Mouse (Mus musculus): ENCODE results near the gene Gstp3.
A peak's percentile ranks its signal among the peaks of the same experiment; 100 is the strongest.
"Not testable (repeated sequence)": the region's sequence is repeated elsewhere in the genome, so short reads cannot be mapped to it uniquely, and the experiment has no call there.

The Gstp3 gene

GRCm38 (mm10) chr19:4060899-4061465 lies 1.6 kb upstream of the Gstp3 start:
- no peak for DNase-seq (ENCODE audit: low spot score)

- DNase-seq (ENCODE audit: low spot score): not testable (repeated sequence)
These were observed 902 bp upstream of the Gstp3 start for GRCm38 (mm10) chr19:4060044-4060898.

DNA sequence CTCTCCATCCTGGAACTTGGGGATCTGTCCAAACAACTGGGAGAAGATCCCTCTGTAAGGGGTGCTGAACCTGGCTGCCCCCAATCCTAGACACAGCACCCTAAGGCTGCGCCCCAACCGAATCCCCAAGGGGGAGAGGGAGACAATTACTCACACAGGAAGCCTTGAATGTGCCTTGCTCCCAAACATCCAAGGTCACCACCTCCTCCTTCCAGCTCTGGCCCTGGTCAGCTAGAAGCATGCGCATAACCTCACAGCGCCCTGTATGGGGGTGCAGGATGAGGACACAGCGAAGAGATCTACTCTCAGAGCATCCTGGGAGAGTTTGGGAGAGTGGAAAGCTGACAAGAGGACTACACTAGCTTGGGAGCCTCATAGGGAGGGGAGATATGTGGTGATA lies 788 bp downstream of the Gstp3 start:
- DNase-seq (ENCODE audit: low spot score): no peak

DNA sequence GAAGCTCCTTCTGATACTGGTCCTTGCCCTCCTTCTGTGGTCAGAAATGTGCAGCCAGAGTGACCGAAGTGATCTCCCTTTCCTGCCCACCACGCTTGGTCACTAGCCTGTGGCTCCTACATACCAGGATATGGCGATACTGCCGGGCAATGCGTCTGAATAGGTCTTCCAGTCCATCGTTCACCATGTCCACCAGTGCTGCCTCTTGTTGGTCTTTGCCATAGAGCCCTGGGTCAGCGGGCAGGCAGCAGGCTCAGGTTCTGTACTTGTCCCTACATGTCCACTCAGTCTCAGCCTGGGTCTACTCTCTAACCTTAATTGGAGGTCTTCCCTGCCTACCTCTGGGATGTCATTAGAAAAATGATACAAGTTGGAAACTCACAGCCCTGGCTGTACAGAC lies 1.4 kb downstream of the Gstp3 start:
- no peak for DNase-seq (ENCODE audit: low spot score)

DNA sequence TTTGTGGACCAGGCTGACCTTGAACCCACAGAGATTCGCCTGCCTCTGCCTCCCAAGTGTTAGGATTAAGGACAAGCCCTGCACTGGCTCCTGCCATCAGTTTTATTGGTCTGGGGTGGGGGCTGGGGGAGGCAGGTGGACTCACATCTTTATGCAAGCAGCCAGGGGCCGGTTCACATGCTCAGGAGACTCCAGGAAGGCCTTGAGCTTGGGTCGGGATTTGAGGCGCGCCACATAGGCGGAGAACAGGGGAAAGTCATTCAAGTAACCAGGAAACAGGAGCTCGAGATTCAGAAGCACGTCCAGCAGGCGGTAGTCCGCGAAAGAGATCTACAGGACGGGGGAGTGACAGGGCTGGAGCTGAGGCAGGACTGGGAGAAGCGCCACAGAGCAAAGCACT lies 2.0 kb downstream of the Gstp3 start:
- no peak for DNase-seq (ENCODE audit: low spot score)

- DNase-seq (ENCODE audit: low spot score): no peak
These were observed 2.6 kb downstream of the Gstp3 start for GRCm38 (mm10) chr19:4056727-4057126.

GRCm38 (mm10) chr19:4055947-4056693 lies 3.2 kb downstream of the Gstp3 start:
- DNase-seq (ENCODE audit: low spot score): no peak

- no peak for DNase-seq (ENCODE audit: low spot score)
These were observed 4.0 kb downstream of the Gstp3 start for GRCm38 (mm10) chr19:4055216-4055946.

DNA sequence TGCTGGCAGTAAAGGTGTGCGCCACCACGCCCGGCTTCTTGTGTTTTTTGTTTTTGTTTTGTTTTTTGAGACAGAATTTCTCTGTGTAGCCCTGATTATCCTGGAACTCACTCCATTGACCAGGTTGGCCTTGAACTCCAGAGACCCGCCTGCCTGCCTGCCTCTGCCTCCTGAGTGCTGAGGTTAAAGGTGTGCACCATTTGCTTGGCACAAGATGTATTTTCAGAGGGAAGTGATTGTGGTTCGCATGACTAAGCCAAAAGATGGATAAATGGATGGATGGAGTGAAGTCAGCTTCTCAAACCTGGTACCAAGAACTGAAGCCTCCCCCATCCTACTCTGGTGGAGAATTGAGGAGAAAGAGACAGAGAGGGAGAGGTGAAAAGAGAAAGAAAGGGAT lies 4.8 kb downstream of the Gstp3 start:
- no peak for DNase-seq (ENCODE audit: low spot score)

DNA sequence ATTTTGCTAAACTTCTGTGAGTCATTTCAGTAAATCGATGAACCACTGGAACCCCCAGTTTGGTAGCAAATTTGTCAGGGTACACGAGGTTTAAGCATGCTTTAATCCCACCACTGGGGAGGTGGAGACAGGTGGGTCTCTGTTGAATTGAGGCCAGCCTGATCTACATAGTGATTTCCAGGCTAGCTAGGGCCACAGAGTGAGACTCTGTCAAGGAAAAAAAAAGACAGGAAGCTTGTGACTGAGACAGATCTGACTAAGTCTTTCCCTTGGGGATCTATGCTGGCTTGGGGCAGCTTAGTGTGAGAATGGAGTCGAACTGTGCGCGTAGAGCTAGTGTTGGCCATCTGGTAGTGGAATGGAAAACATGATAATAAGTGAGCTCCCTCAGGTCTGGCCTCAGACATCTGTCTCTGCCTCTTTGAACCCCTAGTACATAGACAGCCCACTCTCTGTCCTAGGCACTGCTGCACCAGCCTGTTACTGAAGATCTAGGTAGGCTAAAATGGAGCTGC lies 6.8 kb downstream of the Gstp3 start:
- no peak for DNase-seq (ENCODE audit: low spot score)

- DNase-seq (ENCODE audit: low spot score): peak; percentile 66
These were observed 7.4 kb downstream of the Gstp3 start for GRCm38 (mm10) chr19:4051741-4052515.

- no peak for DNase-seq (ENCODE audit: low spot score)
These were observed 8.4 kb downstream of the Gstp3 start for GRCm38 (mm10) chr19:4051016-4051415.

DNA sequence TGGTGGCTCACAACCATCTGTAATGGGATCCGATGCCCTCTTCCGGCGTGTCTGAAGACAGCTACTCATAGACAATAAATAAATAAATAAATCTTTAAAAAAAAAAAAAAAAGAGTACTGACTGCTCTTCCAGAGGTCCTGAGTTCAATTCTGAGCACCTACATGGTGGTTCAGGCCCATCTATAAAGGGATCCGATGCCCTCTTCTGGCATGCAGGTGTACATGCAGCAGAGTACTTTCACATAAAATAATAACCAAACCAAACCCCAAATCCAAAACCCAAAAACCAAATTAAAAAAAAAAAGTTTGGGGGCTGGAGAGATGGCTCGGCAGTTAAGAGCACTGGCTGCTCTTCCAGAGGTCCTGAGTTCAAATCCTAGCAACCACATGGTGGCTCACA lies 10.3 kb downstream of the Gstp3 start:
- not testable (repeated sequence) for DNase-seq (ENCODE audit: low spot score)

DNA sequence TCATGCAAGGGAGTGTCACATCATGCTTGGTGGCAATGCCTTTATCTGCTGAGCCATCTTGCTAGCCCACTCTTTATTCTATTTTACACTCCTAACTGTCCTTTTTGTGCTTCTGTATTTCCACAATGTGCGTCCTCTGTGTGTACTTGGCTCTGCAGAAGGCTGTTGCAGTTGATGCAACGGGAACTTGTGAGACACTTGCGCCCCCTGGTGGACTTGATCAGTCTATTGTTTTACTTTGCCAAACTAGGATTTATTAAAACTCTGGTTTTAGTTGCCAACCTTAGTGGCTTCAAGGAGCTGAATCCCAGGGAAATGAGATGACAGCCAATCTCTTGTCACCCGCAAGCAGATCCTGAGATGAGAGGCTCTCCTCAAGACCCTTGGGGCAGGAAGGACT lies 11.5 kb downstream of the Gstp3 start:
- DNase-seq (ENCODE audit: low spot score): peak; percentile 84

GRCm38 (mm10) chr19:4046866-4047254 lies 12.5 kb downstream of the Gstp3 start:
- DNase-seq (ENCODE audit: low spot score): no peak

GRCm38 (mm10) chr19:4045966-4046865 lies 13.2 kb downstream of the Gstp3 start, which contains the start of gene Gstp2:
Gene Gstp2, minus strand, starts transcription at chr19:4046023.
- peak; percentile 93 for DNase-seq (ENCODE audit: low spot score)

DNA sequence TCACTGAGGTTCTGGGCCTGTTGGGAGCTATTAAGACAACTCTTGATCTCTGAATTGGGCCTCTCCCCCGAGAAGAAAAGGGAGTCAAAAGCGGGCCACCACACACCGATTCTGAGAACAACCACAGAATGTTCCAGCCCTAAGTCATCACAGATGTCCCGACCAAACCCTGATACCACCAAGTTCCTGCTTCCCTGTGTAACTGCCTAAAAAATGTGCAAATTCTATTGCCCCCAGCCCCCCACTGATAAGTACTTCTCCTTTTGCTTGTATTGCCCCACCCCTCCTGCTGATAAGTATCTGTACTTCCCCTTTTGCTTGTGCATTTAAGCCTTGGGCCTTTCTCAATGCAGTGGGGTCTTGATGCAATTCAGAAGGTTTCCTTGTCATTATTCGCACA lies 15.3 kb downstream of the Gstp3 start:
- not testable (repeated sequence) for DNase-seq (ENCODE audit: low spot score)

GRCm38 (mm10) chr19:4042124-4042523 lies 17.2 kb downstream of the Gstp3 start:
- peak; percentile 51 for DNase-seq (ENCODE audit: low spot score)

- not testable (repeated sequence) for DNase-seq (ENCODE audit: low spot score)
These were observed 17.9 kb downstream of the Gstp3 start for GRCm38 (mm10) chr19:4041500-4041899.

GRCm38 (mm10) chr19:4040941-4041340 lies 18.4 kb downstream of the Gstp3 start:
- not testable (repeated sequence) for DNase-seq (ENCODE audit: low spot score)
